Mouse (Mus musculus) adrenal gland (tissue): ENCODE measurements around the gene Med22.
"Not testable (repeated sequence)": the region's sequence is repeated elsewhere in the genome, so short reads cannot be mapped to it uniquely, and the experiment has no call there.

Experiments used
- intact Hi-C: fragments of 180-260 bp; cut with DNase I; formaldehyde crosslinking; loops from one replicate; pipeline ENCODE4 v1.15.1; 2025

The Med22 gene

DNA sequence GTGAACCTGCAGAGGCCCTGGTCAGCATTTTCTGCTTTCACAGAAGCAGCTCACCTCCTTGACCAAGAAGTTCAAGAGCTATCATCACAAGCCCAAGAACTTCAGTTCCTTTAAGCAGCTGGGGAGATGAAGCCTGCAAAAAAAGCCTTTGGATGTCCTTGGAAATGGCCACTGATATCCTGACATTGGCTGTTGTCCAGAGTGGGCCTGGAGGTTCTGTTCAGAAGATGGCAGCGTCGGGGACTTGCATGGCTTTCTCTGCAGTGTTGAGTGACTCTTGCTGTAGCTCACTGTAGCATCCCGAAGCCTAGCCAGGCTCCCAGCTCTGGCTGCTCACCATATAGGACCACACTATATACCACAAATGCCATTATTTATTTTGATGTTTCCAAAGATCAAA, 9.2 kb upstream of the Med22 start:
- intact Hi-C loops = no loop called here

DNA sequence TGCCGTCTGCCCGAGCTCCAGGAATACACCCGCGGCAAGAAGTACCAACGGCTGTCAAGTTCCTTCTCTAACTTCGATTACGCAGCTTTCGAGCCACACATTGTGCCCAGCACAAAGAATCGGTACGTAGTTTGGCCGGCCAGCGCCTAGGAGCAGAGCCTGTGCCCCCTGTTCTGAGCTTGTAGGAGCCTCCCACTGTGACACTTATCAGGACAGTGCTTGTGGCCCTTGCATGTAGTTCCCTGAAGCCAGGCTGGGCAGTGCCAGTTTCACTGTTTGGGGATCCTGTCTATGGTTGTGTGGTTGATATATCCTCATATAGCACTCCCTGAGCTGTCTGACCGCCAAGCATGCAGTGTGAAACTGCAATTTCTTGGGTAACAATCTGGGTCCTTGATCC, 6.3 kb upstream of the Med22 start:
- intact Hi-C loops = no loop called here

DNA sequence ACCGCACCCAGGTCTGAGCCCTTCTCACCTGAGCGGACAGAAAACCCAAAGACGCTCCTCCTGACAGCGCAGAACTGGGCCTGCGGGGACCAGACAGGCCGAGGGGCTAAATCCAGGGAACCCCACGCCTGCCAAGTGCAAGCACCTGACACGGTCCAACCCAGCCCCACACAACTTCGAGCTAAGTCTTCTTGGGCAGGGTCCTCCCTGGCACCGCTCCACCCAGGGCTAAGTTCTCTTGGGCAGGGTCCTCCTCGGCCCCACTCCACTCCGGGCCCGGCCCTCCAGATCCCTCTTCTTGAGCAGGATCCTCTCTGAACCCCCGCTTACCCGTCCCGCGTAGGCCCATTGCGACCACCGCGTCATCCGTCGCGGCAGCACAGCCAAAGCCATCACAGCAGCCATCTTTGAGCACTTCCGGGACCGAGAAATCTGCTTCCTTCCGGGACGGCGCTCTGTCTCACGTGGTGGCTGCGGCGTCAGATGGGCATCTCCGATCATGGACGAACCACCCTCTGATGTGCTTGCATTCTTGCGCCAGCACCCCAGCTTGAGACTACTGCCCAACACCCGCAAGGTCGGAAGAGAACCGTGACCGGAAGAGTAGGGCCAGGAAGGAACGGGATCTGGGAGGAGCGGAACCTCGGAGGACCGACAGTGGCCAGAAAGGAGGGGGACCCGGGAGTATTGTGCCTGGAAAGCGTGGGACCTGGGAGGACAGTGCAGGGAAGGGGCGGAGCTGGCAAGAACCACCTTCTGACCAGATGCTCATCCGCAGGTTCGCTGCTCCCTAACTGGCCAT, 5.7 kb upstream of the Med22 start, which contains the start of the genes Surf2 and Surf1:
Gene Surf2, plus strand, starts transcription at position 441 of the 802 bp plus-strand sequence.
Gene Surf1, minus strand, starts transcription at position 604 of the 802 bp plus-strand sequence.
- intact Hi-C loops = no loop called here

DNA sequence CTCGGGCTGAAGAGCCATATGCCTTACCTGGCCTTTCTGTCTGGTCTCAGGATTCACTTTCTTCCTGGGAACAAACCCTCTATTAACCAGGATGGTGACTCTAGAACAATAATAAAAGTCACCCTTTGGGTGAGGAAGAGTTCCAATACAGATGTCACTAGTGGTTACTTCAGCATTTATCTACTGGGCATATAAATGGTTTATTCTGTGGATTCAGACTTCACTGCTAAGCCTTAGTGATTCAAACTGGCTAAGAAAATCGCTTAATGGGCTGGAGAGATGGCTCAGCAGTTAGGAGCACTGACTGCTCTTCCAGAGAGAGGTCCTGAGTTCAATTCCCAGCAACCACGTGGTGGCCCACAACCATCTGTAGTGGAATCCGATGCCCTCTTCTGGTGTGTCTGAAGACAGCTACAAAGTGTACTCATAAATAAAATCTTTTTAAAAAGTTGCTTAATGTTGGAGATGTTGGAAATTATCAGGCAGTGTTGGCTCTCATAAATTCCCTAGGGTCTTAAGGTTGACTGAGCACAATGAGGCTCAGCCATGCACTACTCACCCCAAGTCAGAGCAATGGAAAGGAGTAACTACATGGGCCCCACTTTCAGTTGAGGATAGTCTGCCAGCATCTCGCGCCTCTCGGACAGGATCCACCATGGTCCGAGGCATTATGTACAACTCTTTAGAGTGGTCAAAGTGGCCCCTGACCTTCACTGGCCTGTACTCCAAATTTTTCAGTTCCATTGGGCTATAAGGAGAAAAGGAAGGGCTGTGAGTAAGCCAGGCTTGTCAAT, 3.9 kb upstream of the Med22 start:
- intact Hi-C loops = no loop called here

DNA sequence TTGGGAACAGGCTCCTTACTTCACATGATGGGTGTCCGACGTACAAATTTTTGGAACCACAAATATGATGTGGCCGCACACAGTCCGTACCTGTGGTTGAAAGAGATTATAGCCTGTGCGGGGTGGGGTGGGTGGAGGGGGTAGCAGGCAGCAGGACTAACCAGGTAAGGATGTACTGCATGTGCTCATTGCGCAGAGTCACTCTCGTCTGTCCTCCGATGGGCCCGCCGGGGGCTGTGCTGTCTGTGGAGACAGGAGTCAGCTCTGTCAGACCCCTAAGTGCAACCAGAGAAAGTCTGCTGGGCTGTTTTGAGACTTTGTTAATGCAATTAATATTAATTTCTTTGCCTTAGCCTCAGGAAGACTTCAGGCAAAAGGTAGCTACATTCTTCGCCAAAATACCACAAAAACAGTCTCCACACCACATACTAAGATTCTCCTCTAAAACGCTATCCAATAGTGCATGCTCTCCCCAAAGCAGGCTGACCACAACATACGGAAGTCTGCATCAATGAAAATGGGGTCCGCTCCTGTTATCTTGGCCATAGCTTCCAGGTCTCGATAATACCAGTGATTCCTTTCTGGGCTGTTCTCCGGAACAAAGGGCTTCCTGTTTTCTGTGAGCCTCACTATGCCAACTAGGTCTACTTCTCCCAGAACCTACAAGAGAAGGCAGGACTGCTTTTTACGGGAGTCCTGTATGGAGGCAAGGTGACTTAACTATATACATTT, 3.1 kb upstream of the Med22 start:
- intact Hi-C loops = no loop called here

DNA sequence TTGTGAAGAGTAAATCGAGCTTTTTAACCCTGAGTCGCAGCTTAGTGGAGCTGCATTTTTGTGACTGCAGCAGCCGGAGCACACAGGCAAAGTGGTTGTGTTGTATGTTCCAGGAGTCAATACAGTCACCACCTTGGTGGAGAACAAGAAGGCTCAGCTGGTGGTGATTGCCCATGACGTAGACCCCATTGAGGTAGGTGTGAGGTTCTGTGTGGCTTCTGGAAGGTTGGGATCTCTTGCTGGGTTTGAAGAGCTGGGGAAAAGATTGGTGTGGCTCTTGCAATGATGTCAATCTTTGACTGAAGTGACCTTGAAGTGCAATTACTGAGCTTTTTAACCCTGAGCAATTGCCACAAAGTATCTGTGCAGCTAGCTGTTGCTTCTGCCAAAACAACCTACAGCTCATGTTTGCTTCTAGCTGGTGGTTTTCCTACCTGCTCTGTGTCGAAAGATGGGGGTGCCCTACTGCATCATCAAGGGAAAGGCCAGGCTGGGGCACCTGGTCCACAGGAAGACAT, 1.8 kb upstream of the Med22 start:
- intact Hi-C loops = no loop called here

DNA sequence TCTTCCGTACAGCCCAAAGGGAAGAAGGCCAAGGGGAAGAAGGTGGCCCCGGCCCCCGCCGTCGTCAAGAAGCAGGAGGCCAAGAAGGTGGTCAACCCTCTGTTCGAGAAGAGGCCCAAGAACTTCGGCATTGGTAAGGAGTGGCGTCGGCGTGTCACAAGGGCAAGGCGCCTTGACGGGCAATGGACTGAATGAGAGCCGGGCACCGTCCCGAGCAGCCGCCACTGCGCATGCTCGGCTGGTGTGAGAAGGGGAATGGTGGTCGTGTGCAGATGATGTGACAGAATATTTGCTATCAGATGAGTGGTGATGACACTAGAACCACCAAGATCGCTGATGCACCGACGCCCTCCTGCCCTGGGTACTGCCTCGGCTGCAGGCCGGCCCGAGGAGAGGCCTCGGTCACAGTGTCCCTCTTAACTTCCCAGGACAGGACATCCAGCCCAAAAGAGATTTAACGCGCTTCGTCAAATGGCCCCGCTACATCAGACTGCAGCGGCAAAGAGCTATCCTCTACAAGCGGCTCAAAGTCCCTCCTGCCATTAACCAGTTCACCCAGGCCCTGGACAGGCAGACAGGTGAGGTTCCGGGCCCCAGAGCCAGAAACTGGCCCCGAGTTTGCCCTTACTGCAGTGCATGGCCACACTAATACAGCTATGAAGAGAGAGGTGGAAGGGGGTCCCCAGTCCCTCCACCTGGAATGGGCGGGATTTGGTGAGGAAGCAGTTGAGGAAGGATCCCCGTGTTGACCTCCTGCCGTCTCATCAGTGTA, 703 bp upstream of the Med22 start:
- intact Hi-C loops = no loop called here

DNA sequence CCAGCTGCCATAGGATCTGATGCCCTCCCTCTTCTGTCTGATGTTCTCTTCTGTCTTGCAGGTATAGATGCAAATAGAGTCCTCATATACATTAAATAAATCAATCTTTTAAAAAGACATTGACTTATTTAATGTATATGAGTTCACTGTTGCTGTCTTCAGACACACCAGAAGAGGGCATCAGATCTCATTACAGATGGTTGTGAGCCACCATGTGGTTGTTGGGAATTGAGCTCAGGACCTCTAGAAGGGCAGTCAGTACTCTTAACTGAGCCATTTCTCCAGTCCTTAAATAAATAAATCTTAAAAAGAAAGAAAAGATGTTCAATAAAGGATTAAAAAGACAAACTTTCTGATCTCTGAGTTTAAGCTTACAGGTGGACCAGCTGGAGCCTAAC, 1.1 kb downstream of the Med22 start:
- intact Hi-C loops = loop anchor here (5.0 kb wide), 1 partner anchor 53 kb away; the partner anchor contains the start of gene Rexo4

DNA sequence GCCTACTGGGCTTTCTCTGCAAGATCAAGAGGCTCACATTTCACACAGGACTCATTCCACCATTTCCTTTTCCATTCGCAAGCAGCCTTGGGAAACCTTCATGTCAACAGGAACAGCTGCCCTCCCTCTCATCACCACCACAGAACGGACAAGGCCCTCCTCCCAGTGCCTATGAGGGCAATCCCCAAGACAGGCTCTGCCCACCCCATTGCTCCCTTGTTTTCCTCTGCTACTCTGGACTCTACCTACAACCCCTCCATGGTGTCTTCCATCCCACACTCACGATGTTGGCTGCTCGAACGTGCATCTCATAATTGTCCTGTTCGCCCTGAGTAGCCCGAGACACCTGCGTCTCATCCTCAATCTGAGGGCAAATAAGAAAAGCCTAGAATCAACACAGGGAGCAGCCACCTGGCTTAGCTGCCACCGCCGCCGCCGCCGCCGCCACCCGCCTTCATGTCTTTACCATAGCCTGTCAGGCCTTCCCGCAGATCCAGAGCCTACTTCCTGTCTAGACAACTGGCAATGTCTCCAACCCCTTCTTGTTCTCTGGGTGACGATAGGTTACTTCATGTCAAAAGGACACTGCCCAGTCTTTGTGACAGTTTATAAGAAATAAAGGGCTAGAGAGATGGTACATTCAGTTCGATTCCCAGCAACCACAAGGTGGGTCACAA, 1.6 kb downstream of the Med22 start:
- intact Hi-C loops = loop anchor here (5.0 kb wide), 1 partner anchor 53 kb away; the partner anchor contains the start of gene Rexo4

DNA sequence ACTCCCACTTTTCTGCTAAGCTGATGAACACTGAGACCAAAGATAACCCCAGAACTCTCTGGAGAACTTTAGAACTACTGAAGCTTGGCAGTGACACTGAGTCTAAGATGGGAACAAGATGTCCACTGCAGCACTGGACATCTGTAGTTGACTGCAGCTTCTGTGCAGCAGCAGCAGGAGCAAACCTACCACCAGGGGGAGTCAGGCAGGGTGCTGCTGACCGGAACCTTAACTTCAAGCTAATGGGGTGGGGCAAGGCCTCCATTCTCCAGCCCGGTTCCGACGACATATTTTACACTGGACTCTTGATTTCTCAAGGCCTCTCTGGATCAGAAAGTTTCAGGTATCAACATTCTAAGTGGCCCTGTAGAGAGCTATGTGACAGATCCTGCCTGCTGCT, 3.4 kb downstream of the Med22 start:
- intact Hi-C loops = loop anchor here (5.0 kb wide), 1 partner anchor 55 kb away; the partner anchor contains the start of gene Rexo4

DNA sequence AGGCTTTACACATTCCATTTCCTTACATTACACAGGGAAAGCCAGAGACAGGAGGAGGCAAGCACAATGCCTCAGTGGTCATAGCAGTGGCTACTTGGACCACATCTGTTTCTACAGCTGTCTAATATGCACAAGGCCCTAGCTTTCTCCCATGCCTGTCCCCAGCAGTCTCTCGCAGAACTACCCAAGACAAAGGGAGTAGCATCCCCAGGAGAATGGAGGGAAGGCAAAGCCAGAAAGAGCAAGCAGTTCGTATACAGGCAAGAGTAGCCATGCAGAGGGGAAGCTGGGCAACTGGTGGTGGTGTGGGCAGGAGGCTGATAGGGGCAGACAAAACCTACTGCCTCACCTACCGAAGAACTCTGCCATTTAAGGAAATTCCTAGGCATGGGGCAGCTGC, 4.0 kb downstream of the Med22 start:
- intact Hi-C loops = loop anchor here (5.0 kb wide), 1 partner anchor 56 kb away; the partner anchor contains the start of gene Rexo4

DNA sequence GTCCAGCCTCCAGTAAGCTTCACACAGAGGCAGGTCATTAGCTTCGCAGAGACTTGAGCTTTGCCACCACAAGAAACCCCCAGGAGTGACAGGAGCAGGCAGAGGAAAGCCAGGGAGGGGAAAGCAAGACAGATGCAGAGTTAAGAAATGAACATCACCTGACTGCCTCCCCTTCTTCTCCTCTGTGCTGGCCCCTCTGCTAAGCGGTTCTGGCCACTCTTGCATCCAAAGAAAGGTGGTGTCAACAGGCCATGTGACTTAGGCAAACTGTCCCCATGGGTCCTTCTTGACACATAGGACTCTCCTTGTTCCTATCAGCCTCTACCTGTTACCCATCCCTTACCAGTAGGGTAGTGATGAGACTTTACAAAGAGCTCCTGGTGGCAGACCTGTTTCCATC, 4.5 kb downstream of the Med22 start:
- intact Hi-C loops = loop anchor here (5.0 kb wide), 1 partner anchor 56 kb away; the partner anchor contains the start of gene Rexo4

DNA sequence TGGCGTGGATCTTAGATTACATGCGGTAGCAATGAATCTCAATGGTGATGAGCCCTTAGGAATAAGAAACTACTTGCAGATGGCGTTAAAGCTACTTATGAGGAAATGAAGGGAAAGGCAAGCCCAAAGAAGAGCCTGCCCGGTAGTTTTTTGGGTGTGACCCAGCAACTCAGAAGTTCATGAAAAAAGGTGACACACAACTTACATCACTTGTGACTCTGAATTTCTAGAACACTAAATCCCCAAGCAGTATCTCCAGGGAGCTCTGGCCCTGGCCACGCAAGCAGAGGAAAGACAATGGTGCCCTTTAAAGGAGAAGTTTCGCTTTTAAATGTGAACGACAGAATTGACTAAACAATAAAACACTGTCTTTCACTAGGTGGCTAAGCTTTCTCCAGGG, 7.2 kb downstream of the Med22 start:
- intact Hi-C loops = no loop called here

DNA sequence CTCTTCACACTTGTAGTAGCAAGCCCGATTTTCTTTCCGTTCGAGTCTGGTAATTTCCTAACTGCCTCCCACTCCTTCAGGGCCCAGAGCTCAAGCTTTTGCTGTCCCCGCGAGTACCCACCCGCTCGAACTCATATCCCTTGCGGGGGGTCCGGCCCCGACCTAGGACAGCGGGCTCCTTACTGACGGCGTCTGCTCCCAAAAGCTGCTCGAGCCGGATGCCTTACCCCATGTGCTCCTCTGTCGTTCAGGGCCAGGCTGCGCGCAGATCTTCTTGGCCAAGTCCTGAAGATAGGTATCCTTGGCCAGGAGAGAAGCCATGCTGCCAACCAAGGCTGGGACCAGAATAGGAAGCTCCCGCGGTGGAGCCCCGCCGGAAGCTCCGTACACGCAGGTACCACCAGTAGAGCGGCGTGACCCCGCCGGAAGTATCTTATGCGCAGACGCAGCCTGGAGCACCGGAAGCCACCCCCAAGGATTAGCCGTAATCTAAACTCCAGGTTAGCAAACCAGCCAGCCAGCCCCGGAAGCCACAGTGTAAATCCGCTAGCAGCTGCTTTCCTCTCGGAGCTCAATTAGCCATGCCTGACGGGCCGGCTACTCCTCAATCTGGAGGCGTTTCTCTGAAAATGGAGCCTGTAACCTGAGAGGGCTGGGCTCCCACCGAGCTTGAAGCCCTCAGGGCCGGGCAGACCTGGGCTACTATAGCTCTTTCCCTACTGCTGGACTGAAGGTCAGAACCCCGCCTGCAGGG, 7.8 kb downstream of the Med22 start, which contains the start of gene Surf6:
Gene Surf6, minus strand, starts transcription at position 413 of the 754 bp plus-strand sequence.
- intact Hi-C loops = no loop called here

DNA sequence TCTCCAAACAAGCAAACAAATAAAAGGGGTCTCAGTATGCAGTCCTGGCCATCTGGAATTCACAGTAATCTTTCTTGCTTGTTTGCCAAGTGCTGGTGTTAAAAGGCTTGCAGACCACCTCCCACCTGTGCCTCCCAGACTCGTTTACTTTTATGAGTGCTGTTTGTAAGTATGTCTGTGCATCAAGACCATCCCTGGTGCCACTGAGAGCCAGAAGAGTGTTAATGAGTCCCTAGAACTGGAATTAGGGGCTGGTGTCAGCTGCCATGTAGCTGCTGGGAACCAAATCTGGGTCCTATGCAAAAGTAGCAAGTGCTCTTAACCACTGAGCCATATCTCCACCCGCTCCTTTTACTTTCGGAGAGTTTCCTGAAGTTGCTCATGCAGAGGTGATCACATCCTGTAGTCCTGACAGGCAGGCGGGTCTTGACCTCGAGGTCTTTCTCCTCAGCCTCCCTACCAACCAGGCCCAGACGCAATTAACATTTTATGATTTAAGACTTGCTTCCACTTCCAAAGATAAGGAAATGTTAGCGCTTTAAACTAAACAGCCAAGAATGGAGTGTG, 8.6 kb downstream of the Med22 start:
- intact Hi-C loops = no loop called here

DNA sequence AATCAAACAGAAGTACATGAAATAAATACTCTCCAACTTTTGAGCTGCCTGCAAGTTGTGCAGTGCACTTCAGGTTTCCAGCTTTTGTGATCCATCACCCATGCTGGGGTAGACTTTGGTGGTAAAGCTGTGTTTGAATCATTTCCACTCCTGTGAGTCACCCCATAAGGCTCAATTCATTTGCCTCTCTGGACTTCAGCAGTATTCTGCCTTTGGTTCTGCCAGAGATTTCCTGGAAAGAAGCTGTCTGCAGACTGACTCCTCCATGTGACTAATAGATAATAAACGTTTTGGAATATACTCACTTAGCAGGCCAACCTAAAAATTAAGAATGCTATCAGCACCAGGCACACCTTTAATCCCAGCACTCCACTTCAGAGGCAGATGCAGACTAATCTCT, 9.7 kb downstream of the Med22 start:
- intact Hi-C loops = no loop called here

DNA sequence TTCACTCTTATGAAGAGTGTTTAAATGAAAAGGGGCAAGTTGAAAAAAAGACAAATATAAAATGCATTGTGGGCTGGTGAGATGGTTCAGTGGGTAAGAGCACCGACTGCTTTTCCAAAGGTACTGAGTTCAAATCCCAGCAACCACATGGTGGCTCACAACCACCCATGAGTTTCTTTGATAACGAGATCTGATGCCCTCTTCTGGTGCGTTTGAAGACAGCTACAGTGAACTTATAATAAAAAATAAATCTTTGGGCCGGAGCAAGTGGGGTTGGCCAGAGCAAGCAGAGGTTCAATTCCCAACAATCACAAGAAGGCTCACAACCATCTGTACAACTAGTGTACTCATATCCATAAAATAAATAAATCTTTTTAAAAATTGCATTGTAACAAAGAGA, 14.6 kb downstream of the Med22 start:
- intact Hi-C loops = no loop called here

DNA sequence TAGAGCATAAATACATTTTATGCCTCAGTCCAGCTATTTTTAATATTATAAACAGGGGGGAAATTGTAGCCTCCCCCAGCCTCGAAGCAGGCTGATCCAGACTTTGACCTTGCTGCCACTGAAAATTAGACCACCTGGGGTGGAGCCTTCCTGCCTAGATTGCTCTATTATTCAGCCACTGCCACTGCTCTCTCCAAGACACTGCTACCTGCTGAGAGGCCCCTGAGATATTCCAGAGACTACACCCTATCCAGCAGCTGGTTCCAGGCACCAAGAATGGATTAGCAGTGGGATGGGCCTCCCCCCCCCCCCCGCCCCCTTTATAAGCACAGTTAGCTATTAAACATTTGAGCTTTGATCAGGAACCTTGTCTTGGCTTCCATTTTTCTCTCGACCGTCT, 24.3 kb downstream of the Med22 start:
- intact Hi-C loops = not testable (repeated sequence)

DNA sequence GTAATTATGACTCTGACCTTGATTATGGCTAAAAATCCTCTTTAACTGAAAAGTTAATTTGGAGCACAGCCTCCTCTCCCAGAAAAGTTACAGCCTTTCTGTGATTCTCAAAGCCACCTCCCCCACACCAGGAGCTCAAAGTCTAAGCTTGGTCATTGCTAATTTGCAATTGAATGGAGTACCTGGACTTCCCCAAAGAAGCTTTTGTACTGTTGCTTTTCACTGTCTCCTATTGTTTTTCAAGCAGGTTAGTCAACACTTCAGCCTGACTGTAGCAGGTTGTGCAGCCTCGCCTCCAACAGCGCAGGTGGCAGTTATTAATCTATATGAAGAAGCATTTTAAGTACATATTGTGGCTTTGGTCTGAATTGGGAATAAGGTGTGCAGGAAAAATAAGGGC, 24.9 kb downstream of the Med22 start:
- intact Hi-C loops = not testable (repeated sequence)
